Mouse (Mus musculus): ENCODE measurements around the gene Gtf3c1.

- TF ChIP-seq CTCF (IDR thresholded peaks at IDR 0.05; ENCODE audit: control insufficient read depth, insufficient read depth, low read length) (no peak), POLR2A (IDR thresholded peaks at IDR 0.05; ENCODE audit: borderline replicate concordance, control insufficient read depth, low read depth, low read length) (no peak)
Measured at GRCm38 (mm10) chr7:125601280-125601670, 106.3 kb downstream of the Gtf3c1 start.

Measured in bone marrow, adult 2 months (tissue).